In genomic region chr10:125994855-125995254, GRCm38 (mm10) we compare ENCODE assay signal across 9 mouse cellular contexts. TPM values are rescaled to one million over a fixed set of nuclear protein-coding genes. Genes with fewer than 3 reads are reported as not detected.
DNase-seq lines count a peak whose midpoint lies in the region; ATAC-seq and TF ChIP-seq lines count a peak whose summit lies in the region.
"Had no signal": no experiment of that assay in that cellular context is flagged by ENCODE, and none has a peak within 500 bp of the region (broad histone marks: within the 10 kb centered on the region; RNA-seq: fewer than 3 reads in every experiment).

No protein-coding gene starts in this region.

- 100% methylated on average over 1 of the region's 1 CpGs for WGBS in hindbrain, postnatal 0 days
- WGBS in hindbrain, embryonic 16.5 days: 80% methylated on average over 1 of the region's 1 CpGs
- WGBS in neural tube, embryonic 15.5 days: 85% methylated on average over 1 of the region's 1 CpGs

- POLR2A ChIA-PET in Patski (lab: Charles Lee): no interaction called here

- TF ChIP-seq CTCF in hindbrain, postnatal 0 days (IDR thresholded peaks at IDR 0.05; ENCODE audit: low read depth): peak; percentile 67
- TF ChIP-seq CTCF in Patski (IDR thresholded peaks at IDR 0.05): peak; percentile 70

- no peak overlapping the region for H3K9ac ChIP-seq in hindbrain, postnatal 0 days (replicated peaks; ENCODE audit: low read length)
- no peak overlapping the region for H3K9ac ChIP-seq in hindbrain, embryonic 16.5 days (ENCODE audit: low read depth, low read length)
- H3K9ac ChIP-seq in neural tube, embryonic 15.5 days (replicated peaks): no peak overlapping the region
- H3K9ac ChIP-seq: limb, embryonic 15.5 days had no signal

- no peaks in the 10 kb centered on the region for H3K4me1 ChIP-seq in hindbrain, postnatal 0 days (ENCODE audit: insufficient read depth, low read length)
- peaks cover 6% of the 10 kb centered on the region for H3K4me1 ChIP-seq in hindbrain, embryonic 16.5 days (ENCODE audit: control insufficient read depth, insufficient read depth, low read depth, low read length)
- peaks cover 11% of the 10 kb centered on the region for H3K4me1 ChIP-seq in neural tube, embryonic 15.5 days

- no peaks in the 10 kb centered on the region; the same call in 1 of the 2 replicates for H3K36me3 ChIP-seq in hindbrain, postnatal 0 days (ENCODE audit: insufficient read depth, low read length)
- no peaks in the 10 kb centered on the region for H3K36me3 ChIP-seq in hindbrain, embryonic 16.5 days (ENCODE audit: control insufficient read depth, insufficient read depth, low read length)
- H3K36me3 ChIP-seq in neural tube, embryonic 15.5 days: no peaks in the 10 kb centered on the region; the same call in 1 of the 2 replicates

- CTCF ChIA-PET in Patski (lab: Charles Lee): interaction anchor here (1.3 to 1.5 kb wide), 2 partner anchors 14 to 33 kb away, joined by 3 read pairs; no protein-coding TSS in a partner anchor

- H3K4me2 ChIP-seq in hindbrain, postnatal 0 days (ENCODE audit: low read depth, low read length): no peak overlapping the region
- H3K4me2 ChIP-seq in hindbrain, embryonic 16.5 days (ENCODE audit: low read length): no peak overlapping the region
- no peak overlapping the region for H3K4me2 ChIP-seq in neural tube, embryonic 15.5 days
- H3K4me2 ChIP-seq: limb, embryonic 15.5 days had no signal

- H3K27me3 ChIP-seq in hindbrain, postnatal 0 days (ENCODE audit: insufficient read depth, low read length): no peaks in the 10 kb centered on the region
- no peaks in the 10 kb centered on the region for H3K27me3 ChIP-seq in hindbrain, embryonic 16.5 days (replicated peaks; ENCODE audit: control insufficient read depth, insufficient read depth, low read length)
- H3K27me3 ChIP-seq in Patski: no peaks in the 10 kb centered on the region
- H3K27me3 ChIP-seq in neural tube, embryonic 15.5 days (replicated peaks): no peaks in the 10 kb centered on the region
- H3K27me3 ChIP-seq: limb, embryonic 15.5 days had no signal

- in situ Hi-C loops in Patski (cut with MboI; ENCODE audit: low pct_unique_long_range_greater_than_20kb): loop anchor here (10.0 kb wide), 1 partner anchor 530 kb away; no protein-coding TSS in a partner anchor

- peak; percentile 84 for ATAC-seq in hindbrain, postnatal 0 days
- ATAC-seq in hindbrain, embryonic 16.5 days: no peak
- peak; percentile 82 for ATAC-seq in Patski
- ATAC-seq in neural tube, embryonic 15.5 days (ENCODE audit: low FRiP score): no peak

- H3K4me3 ChIP-seq in hindbrain, postnatal 0 days (ENCODE audit: low read length): no peak overlapping the region
- H3K4me3 ChIP-seq in hindbrain, embryonic 16.5 days (ENCODE audit: low read length): no peak overlapping the region
- no peak overlapping the region for H3K4me3 ChIP-seq in neural tube, embryonic 15.5 days (replicated peaks)
- H3K4me3 ChIP-seq: limb, embryonic 15.5 days had no signal

- no peaks in the 10 kb centered on the region for H3K9me3 ChIP-seq in hindbrain, postnatal 0 days (ENCODE audit: low read length)
- H3K9me3 ChIP-seq in hindbrain, embryonic 16.5 days (ENCODE audit: control insufficient read depth, low read length): no peaks in the 10 kb centered on the region
- no peaks in the 10 kb centered on the region for H3K9me3 ChIP-seq in neural tube, embryonic 15.5 days (replicated peaks)
- H3K9me3 ChIP-seq: limb, embryonic 15.5 days had no signal

- H3K27ac ChIP-seq in hindbrain, postnatal 0 days: no peak overlapping the region
- no peak overlapping the region for H3K27ac ChIP-seq in hindbrain, embryonic 16.5 days (ENCODE audit: low read depth, low read length)
- no peak overlapping the region for H3K27ac ChIP-seq in neural tube, embryonic 15.5 days (replicated peaks)

- DNase-seq in hindbrain, postnatal 0 days (ENCODE audit: low spot score): peak; percentile 77
- no peak for DNase-seq in Patski (ENCODE audit: low read depth, low spot score)
- DNase-seq in embryo, embryonic 10.5 days (ENCODE audit: low spot score): peak; percentile 77
- peak; percentile 72 for DNase-seq in kidney, adult 9 months
- DNase-seq in lung, postnatal 10 days: peak; percentile 77
- DNase-seq in right cerebral cortex, adult 2 months (ENCODE audit: low spot score in 2 of 2): no peak

RNA-seq across cellular contexts. Expression of gene Lrig3, which starts 28.9 kb away (rescaled TPM):
- 12.7 and 16.3 TPM in 2 replicates for total RNA-seq in hindbrain, postnatal 0 days (2014; rRNA removed)
- 3.7 and 4.8 TPM in 2 replicates for polyA plus RNA-seq in hindbrain, postnatal 0 days (2015; fragmentation: Nextera tagmentation; extraction: Ambion mirVana)
- polyA plus RNA-seq in hindbrain, embryonic 16.5 days (2015; fragmentation: Nextera tagmentation; extraction: Ambion mirVana): 3.3 and 3.7 TPM in 2 replicates
- 41.9 TPM for polyA plus RNA-seq in Patski (2021)
- polyA plus RNA-seq in neural tube, embryonic 15.5 days (2015; fragmentation: Nextera tagmentation; extraction: Ambion mirVana): 3.2 and 5.2 TPM in 2 replicates

Comparison
In these comparisons a context has a peak if more than half of its experiments do, and no peak if none do; other contexts are left out.
1. ATAC-seq: peak in hindbrain, postnatal 0 days (single experiment) and Patski (single experiment); none in hindbrain, embryonic 16.5 days (single experiment) and neural tube, embryonic 15.5 days (single experiment).
2. DNase-seq: peak in hindbrain, postnatal 0 days (single experiment), embryo, embryonic 10.5 days (single experiment), kidney, adult 9 months (single experiment) and lung, postnatal 10 days (single experiment); none in Patski (single experiment) and right cerebral cortex, adult 2 months (0 of 2).